Mouse (Mus musculus): ENCODE results near the gene Hs1bp3.

- TF ChIP-seq POLR2A (IDR thresholded peaks at IDR 0.05; ENCODE audit: extremely low read depth, insufficient read depth, low read length) (no peak), CTCF (IDR thresholded peaks at IDR 0.05; ENCODE audit: extremely low read depth, insufficient read depth, low read length) (no peak)
Observed at GRCm38 (mm10) chr12:8388529-8389414, 75.5 kb downstream of the Hs1bp3 start.

All from cortical plate, adult 2 months (tissue).